Mouse (Mus musculus): ENCODE data around the gene Ccdc191.

DNA sequence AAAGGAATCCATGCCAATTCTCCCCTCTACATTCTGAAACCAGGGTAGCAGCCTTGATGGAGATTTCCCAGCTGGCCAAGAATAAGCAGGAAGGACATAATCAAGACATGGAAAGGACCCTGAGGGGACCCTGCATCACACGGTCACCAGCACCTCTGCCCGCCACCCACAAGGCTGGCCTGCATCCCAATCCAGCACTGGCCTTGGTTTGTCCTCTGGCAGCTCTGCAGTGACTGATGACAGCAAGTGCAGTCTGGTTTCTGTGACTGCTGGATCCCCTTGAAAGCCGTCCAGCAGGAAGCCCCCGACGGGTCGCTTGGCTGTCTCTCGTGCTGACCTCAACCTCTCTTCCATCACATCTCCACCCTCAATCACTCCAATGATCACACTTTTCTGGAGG, 18.2 kb upstream of the Ccdc191 start:
- no peak for TF ChIP-seq CTCF (IDR thresholded peaks at IDR 0.05; ENCODE audit: control insufficient read depth, insufficient read depth, low read length)
- no peak for TF ChIP-seq POLR2A (IDR thresholded peaks at IDR 0.05; ENCODE audit: borderline replicate concordance, control insufficient read depth, low read depth, low read length)

Data from bone marrow, adult 2 months (tissue).